Mouse (Mus musculus) lung, embryonic 14.5 days (tissue): ENCODE measurements around the gene Timm50. TPM values are rescaled to one million over a fixed set of nuclear protein-coding genes. Genes with fewer than 3 reads are reported as not detected.

Source experiments
- ATAC-seq: fragments of 200-750 bp; cut with Nextera tagmentation; 2 replicates; pipeline ENCODE4 v1.8.0; 2017; ENCODE audit warnings: mild to moderate bottlenecking, moderate TSS enrichment, moderate library complexity; ENCODE audit not compliant: insufficient read depth
- DNase-seq: peaks from one replicate; pipeline ENCODE4 v3.0.0-alpha.2; 2015
- H3K27ac ChIP-seq: fragments of 300-500 bp; sonication (generic); 2 replicates; pipeline ENCODE4 v1.5.1; 2014; ENCODE audit warnings: low read depth, mild to moderate bottlenecking, moderate library complexity
- H3K27me3 ChIP-seq: fragments of 300-500 bp; sonication (generic); 2 replicates; pipeline ENCODE4 v1.6.1; 2014; ENCODE audit warnings: low read length, control low read depth; ENCODE audit not compliant: insufficient read depth
- H3K36me3 ChIP-seq: fragments of 300-500 bp; sonication (generic); 2 replicates; pipeline ENCODE4 v1.6.1; 2014; ENCODE audit warnings: control low read depth; ENCODE audit not compliant: insufficient read depth
- H3K4me1 ChIP-seq: fragments of 300-500 bp; sonication (generic); 2 replicates; pipeline ENCODE4 v1.6.1; 2014; ENCODE audit warnings: antibody characterized with exemption, control low read depth; ENCODE audit not compliant: insufficient read depth
- H3K4me2 ChIP-seq: fragments of 300-500 bp; sonication (generic); 2 replicates; pipeline ENCODE4 v1.6.1; 2014; ENCODE audit warnings: mild to moderate bottlenecking
- H3K4me3 ChIP-seq: fragments of 300-500 bp; sonication (generic); 2 replicates; pipeline ENCODE4 v1.5.1; 2014; ENCODE audit warnings: low read depth, low read length
- H3K9ac ChIP-seq: fragments of 300-500 bp; sonication (generic); 2 replicates; pipeline ENCODE4 v1.6.1; 2014
- H3K9me3 ChIP-seq: fragments of 300-500 bp; sonication (generic); 2 replicates; pipeline ENCODE4 v1.6.1; 2016; ENCODE audit warnings: low read depth, low read length, control low read depth
- CTCF ChIP-seq: IDR thresholded peaks from 2 replicates; pipeline ENCODE4 v1.5.1; 2016; ENCODE audit warnings: antibody characterized with exemption, low read depth
- WGBS: fragments of 180-500 bp; shearing (Covaris S2); extraction: QIAGEN DNeasy Blood & Tissue Kit; methylation state at CpG from one replicate; pipeline ENCODE4 v1.1.7; 2014; 5-methylcytosine and 5-hydroxymethylcytosine counted together
- polyA plus RNA-seq: library from polyadenylated mRNA; unstranded; fragments of >200 nt; fragmentation: Nextera tagmentation; extraction: Ambion mirVana; gene quantifications from 2 replicates; pipeline ENCODE4 v1.2.1, GENCODE M21; 2014

Timm50 gene
- polyA plus RNA-seq, 1 experiment from 2014 or later, result 174 TPM

- Histone ChIP-seq H3K36me3 (peaks cover 46% of the 10 kb centered on the region), H3K9ac (no peak overlapping the region), H3K4me3 (no peak overlapping the region), H3K4me2 (no peak overlapping the region), H3K4me1 (peaks cover 18% of the 10 kb centered on the region), H3K27ac (no peak overlapping the region), H3K9me3 (no peaks in the 10 kb centered on the region), H3K27me3 (no peaks in the 10 kb centered on the region)
- TF ChIP-seq CTCF, result no peak
- no peak for DNase-seq
- ATAC-seq, result no peak
- 91% methylated on average over 3 of the region's 3 CpGs for WGBS
Observed at GRCm38 (mm10) chr7:28354596-28354995, 42.7 kb upstream of the Timm50 start.

GRCm38 (mm10) chr7:28354113-28354581 lies 42.3 kb upstream of the Timm50 start:
- Histone ChIP-seq H3K27ac (no peak overlapping the region), H3K9ac (no peak overlapping the region), H3K4me1 (peaks cover 18% of the 10 kb centered on the region), H3K4me3 (no peak overlapping the region), H3K36me3 (peaks cover 42% of the 10 kb centered on the region), H3K9me3 (no peaks in the 10 kb centered on the region), H3K27me3 (no peaks in the 10 kb centered on the region), H3K4me2 (no peak overlapping the region)
- TF ChIP-seq CTCF, result no peak
- WGBS, result 83% methylated on average over 3 of the region's 3 CpGs
- ATAC-seq, result no peak
- no peak for DNase-seq

DNA sequence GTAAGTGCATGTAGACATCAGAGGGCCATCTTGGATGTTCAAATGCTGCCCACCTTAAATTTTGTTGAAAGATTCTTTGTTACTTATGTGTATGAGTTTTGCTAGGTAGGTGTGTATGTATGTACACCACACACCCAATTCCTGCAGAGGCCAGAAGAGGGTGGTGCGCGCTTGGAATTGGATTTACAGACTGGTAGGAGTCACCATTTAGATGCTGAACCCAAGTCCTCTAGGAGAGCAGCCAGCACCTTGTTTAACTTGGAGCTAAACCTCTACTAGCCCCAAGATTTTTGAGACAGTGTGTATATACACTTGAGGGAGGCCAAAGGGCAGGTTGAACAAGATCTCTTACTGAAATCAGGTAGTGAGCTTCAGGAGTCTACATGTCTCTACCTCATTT lies 41.4 kb upstream of the Timm50 start:
- peaks cover 18% of the 10 kb centered on the region for H3K4me1 ChIP-seq
- DNase-seq (no peak), ATAC-seq (no peak)
- no peak overlapping the region for H3K9ac ChIP-seq
- H3K27ac ChIP-seq, result no peak overlapping the region
- no peaks in the 10 kb centered on the region for H3K27me3 ChIP-seq
- 85% methylated on average over 2 of the region's 2 CpGs for WGBS
- H3K9me3 ChIP-seq, result no peaks in the 10 kb centered on the region
- peak; percentile 16; the same call in 1 of the 2 replicates for TF ChIP-seq CTCF
- H3K36me3 ChIP-seq, result peaks cover 37% of the 10 kb centered on the region
- no peak overlapping the region for H3K4me3 ChIP-seq
- H3K4me2 ChIP-seq, result no peak overlapping the region

GRCm38 (mm10) chr7:28351676-28352191 lies 39.9 kb upstream of the Timm50 start:
- 26% methylated on average over 4 of the region's 4 CpGs for WGBS
- Histone ChIP-seq H3K9me3 (no peaks in the 10 kb centered on the region), H3K4me1 (peaks cover 6% of the 10 kb centered on the region), H3K27ac (peak overlapping the region; percentile 80), H3K27me3 (no peaks in the 10 kb centered on the region), H3K4me2 (peak overlapping the region; percentile 94), H3K4me3 (peak overlapping the region; percentile 89), H3K36me3 (peaks cover 37% of the 10 kb centered on the region), H3K9ac (peak overlapping the region; percentile 99)
- no peak for DNase-seq
- no peak for ATAC-seq
- no peak for TF ChIP-seq CTCF

- H3K4me3 ChIP-seq, result peak within 1 kb of the TSS; percentile 89
- WGBS, result under 1% methylated on average over 50 of the region's 50 CpGs
- peaks cover 6% of the 10 kb centered on the region for H3K4me1 ChIP-seq
- H3K27me3 ChIP-seq, result no peaks in the 10 kb centered on the region
- no peaks in the 10 kb centered on the region for H3K9me3 ChIP-seq
- peak; percentile 93 for ATAC-seq
- TF ChIP-seq CTCF, result no peak
- H3K27ac ChIP-seq, result peak within 1 kb of the TSS; percentile 80
- peak within 1 kb of the TSS; percentile 99 for H3K9ac ChIP-seq
- peak; percentile 99 for DNase-seq
- H3K4me2 ChIP-seq, result peak within 1 kb of the TSS; percentile 94
- peaks cover 37% of the 10 kb centered on the region for H3K36me3 ChIP-seq
Observed at GRCm38 (mm10) chr7:28350155-28350883, 38.4 kb upstream of the Timm50 start, which contains the start of gene Rps16. Gene Rps16, plus strand, starts transcription at chr7:28350652.

GRCm38 (mm10) chr7:28348601-28349000 lies 36.7 kb upstream of the Timm50 start:
- TF ChIP-seq CTCF, result peak; percentile 28
- H3K9ac ChIP-seq, result no peak overlapping the region
- no peak overlapping the region for H3K27ac ChIP-seq
- WGBS, result 79% methylated on average over 7 of the region's 7 CpGs
- H3K4me1 ChIP-seq, result peaks cover 6% of the 10 kb centered on the region
- no peaks in the 10 kb centered on the region for H3K27me3 ChIP-seq
- ATAC-seq, result no peak
- H3K36me3 ChIP-seq, result peaks cover 22% of the 10 kb centered on the region
- H3K9me3 ChIP-seq, result no peaks in the 10 kb centered on the region
- H3K4me2 ChIP-seq, result no peak overlapping the region
- no peak overlapping the region for H3K4me3 ChIP-seq
- DNase-seq, result peak; percentile 63

DNA sequence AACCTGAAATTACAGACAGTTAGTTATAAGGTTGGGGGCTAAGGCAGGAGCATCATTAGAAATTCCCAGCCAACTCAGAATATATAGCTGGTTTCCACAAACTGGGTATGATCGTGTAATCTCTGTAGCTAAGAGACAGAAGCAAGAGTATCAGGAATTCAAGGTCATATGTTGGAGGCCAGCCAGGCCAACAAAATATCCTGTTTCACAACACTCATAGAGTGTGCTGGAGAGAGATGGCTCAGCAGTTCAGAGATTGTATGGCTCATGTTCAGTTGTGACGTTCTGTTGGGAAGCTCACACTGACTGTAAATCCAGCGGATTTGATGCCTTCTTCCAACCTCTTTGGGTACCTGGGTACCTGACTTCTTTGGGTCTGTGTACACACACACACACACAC lies 35.9 kb upstream of the Timm50 start:
- H3K4me2 ChIP-seq, result no peak overlapping the region
- no peak overlapping the region for H3K4me3 ChIP-seq
- H3K36me3 ChIP-seq, result peaks cover 13% of the 10 kb centered on the region
- H3K9ac ChIP-seq, result no peak overlapping the region
- TF ChIP-seq CTCF, result no peak
- peak; percentile 69 for DNase-seq
- no peaks in the 10 kb centered on the region for H3K27me3 ChIP-seq
- peaks cover 6% of the 10 kb centered on the region for H3K4me1 ChIP-seq
- no peak overlapping the region for H3K27ac ChIP-seq
- 53% methylated on average over 3 of the region's 3 CpGs for WGBS
- H3K9me3 ChIP-seq, result no peaks in the 10 kb centered on the region
- ATAC-seq, result no peak
